Mouse (Mus musculus) CD8-positive naive resting alpha-beta T cell, adult 2 months (primary cell): ENCODE measurements around the gene Rhox4g.
"Not testable (repeated sequence)": the region's sequence is repeated elsewhere in the genome, so short reads cannot be mapped to it uniquely, and the experiment has no call there.

Source experiments
- DNase-seq, 2 experiments: peaks; one replicate each; pipeline ENCODE4 v3.0.0; 2022; ENCODE audit warnings: low read depth in 2 of 2, low spot score in 2 of 2

Gene Rhox4g

DNA sequence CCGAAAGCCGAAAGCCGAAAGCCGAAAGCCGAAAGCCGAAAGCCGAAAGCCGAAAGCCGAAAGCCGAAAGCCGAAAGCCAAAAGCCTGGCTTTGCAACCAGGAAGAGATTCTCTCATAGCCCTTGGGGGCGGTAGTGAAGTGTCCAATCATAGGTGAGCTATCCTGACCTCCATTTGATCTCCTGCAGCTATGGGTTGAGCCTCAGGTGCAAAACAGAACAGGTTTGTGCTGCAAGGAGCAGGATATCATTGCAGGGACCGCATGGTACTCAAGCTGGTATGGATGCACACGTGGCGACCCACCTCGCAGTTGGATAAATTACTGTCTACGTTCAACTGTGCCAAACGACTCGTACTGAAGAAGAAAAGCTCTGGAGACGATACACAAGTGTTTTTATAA, at the start of gene Rhox4g:
Gene Rhox4g (minus strand): TSS at position 101 of the 400 bp plus-strand sequence.
- DNase-seq, result not testable (repeated sequence)

DNA sequence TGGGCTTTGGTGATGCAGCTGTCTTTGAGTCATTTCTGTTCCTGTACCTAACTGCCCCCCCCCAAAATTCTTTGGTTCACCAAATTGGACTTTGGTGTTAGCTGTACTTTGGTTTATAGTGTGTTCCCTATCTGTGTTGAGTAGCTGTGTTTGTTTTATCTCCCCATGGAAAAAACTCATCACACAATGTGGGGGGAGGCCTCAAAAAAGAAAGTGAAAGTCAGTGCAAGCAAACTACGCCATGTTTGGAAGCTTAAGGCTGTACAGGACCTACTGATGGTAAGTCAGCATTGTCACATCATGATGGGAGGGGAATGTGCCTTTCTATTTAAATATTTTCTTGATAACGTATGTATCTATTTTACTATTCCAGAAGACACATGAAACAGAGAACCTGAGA, 41.1 kb upstream of the Rhox4g start:
- no peak for DNase-seq

DNA sequence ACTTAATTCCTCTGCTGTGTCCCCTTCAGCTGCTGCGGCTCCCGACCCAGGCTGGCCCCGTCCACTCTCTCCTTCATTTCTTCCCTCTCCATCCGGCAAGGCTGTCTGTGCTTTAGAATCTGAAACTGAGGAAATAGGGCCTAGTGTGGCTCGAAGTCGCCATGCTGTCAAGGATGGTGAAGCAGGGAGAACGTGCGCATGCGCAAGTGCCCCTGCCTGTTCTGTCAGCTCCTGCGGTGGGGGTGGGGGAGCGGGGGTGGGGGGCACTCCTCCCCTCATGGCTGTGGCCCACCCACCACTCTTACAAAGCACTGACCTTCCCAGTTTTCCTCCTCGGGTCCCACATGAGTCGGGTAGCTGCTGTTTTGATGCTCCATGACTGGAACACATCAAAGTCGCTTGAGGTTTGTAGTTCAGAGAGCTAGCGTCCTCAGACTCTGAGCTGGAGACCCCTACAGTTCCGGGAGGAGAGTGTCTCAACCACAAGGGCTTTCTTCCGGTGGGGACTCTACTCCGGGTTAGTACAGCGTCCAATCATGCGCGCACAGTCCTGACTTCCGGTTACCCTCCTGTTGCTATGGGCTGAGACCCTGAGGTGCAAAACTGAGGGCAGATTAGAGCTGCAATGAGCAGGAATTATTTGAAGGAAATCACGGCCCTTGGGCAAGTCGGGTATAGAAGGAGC, 32.0 kb upstream of the Rhox4g start:
- DNase-seq, result no peak

DNA sequence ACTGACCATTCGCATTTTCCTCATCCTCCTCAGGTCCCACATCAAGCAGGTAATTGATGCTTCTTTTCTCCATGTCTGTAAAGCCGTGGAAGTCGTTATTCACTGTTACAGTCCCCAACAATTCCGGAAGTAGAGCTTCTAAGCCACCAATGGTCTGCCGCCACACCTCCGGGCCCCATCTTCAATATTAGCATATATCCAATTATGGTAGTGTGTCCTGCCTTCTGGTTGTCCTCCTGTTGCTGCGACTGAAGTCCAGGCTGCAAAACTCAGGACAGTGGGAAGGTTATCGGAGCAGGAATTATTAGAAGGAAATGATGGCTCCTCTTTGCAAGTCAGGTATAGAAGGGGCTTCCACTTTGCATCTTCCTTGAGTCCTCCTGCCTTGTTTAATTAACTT, 22.1 kb upstream of the Rhox4g start, which contains the start of gene Rhox2h:
Gene Rhox2h (minus strand): TSS at position 101 of the 400 bp plus-strand sequence.
- not testable (repeated sequence) for DNase-seq

DNA sequence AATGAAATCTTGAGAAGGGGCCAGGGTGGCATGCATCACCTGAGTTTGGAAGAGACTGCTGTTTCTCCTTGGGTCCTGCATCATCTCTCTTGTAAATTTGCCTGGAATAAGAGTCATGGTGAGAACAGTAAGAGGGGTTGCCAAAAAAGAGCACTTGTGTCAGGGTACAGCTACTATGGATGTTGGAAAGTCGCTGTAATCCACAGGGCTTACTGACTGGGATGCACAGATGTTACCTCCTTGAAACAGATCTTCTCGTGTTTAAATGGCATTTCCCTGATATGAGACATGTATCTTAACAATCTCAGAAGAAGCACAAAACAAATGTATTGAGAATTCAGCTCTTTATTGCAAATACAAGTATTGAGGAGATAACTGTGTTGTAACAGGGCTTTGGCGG, 17.5 kb upstream of the Rhox4g start, which contains the start of gene Rhox3h:
Gene Rhox3h (minus strand): TSS at position 101 of the 400 bp plus-strand sequence.
- DNase-seq, result not testable (repeated sequence)

DNA sequence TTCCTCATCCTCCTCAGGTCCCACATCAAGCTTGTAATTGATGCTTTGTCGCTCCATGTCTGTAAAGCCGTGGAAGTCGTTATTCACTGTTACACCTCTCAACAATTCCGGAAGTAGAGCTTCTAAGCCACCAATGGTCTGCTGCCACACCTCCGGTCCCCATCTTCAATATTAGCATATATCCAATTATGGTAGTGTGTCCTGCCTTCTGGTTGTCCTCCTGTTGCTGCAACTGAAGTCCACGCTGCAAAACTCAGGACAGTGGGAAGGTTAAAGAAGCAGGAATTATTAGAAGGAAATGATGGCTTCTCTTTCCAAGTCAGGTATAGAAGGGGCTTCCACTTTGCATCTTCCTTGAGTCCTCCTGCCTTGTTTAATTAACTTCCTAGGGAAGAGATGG, 7.8 kb downstream of the Rhox4g start, which contains the start of gene Rhox2g:
Gene Rhox2g (minus strand): TSS at position 101 of the 400 bp plus-strand sequence.
- not testable (repeated sequence) for DNase-seq

DNA sequence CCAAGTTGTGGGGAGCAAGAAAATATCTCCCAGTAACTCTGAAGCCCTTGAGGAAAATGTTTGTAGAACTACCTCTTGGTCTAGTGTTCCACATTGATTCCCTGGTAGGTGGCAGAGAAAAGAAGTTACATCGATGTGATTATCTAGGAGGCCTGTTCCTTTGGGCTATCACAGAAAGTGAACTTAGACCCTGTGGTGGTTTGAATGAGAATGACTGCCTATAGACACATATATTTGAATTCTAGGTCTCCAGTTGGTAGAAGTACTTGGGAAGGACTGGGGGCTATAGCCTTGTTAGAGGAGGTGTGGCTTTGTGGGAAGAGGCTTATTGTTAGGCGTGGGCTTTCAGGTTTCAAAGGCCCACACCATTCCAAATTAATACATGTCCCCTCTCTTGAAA, 22.6 kb downstream of the Rhox4g start, which contains the start of gene Rhox3g:
Gene Rhox3g (minus strand): TSS at position 101 of the 400 bp plus-strand sequence.
- DNase-seq, result not testable (repeated sequence)

DNA sequence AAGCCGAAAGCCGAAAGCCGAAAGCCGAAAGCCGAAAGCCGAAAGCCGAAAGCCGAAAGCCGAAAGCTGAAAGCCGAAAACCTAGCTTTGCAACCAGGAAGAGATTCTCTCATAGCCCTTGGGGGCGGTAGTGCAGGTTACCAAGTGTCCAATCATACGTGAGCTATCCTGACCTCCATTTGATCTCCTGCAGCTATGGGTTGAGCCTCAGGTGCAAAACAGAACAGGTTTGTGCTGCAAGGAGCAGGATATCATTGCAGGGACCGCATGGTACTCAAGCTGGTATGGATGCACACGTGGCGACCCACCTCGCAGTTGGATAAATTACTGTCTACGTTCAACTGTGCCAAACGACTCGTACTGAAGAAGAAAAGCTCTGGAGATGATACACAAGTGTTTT, 43.5 kb downstream of the Rhox4g start, which contains the start of gene Rhox4f:
Gene Rhox4f (minus strand): TSS at position 101 of the 400 bp plus-strand sequence.
- not testable (repeated sequence) for DNase-seq
